Mouse (Mus musculus): Measurements from ENCODE around the gene Shmt1. TPM values are rescaled to one million over a fixed set of nuclear protein-coding genes. Genes with fewer than 3 reads are reported as not detected.

Gene Shmt1
- polyA plus RNA-seq, 1 experiment from 2014 or later = 6.4 TPM

DNA sequence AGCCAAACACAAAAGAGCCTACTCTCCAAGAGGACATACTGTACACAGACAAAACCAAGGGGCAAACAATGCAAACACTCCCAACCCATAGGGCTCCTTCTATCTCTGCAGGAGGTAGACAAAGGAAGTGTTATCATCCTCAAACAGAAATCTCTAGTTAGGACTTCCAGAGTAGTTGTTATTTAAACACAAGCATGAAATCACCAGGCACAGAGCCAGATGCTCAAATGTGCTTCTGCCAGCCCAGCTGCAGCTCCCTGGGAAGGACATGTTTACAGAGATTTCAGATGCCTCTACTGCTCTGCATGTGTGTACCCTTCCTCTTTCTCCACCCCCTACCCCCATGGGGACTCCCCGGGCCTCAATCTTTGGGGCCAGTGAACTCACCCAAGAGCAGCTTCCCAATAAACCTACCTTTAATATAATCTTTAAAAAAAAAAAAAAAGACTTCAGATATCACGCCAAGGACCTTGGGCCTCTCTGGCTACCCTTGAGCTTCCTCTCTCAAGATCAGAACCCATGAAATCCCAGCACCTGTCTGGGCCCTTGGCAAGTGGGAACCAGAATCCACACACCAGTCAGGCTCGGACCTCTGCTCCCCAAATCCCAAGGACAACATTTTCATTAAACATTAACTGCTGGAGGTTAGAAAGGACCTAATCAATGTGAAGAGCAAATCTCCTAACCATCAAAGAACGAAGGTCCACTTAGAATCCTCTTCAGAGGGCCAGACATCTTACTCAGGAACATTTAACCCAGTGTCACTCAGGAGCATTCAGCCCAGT, 3.0 kb downstream of the Shmt1 start:
- DNase-seq (ENCODE audit: low spot score) (peak; percentile 57), ATAC-seq (ENCODE audit: low FRiP score) (no peak)
- peaks cover 6% of the 10 kb centered on the region; the same call in 1 of the 2 replicates for H3K4me1 ChIP-seq (replicated peaks; ENCODE audit: control insufficient read depth, insufficient read depth, low read length)
- H3K9ac ChIP-seq = no peak overlapping the region
- no peak overlapping the region for H3K4me2 ChIP-seq (replicated peaks)
- no peaks in the 10 kb centered on the region for H3K27me3 ChIP-seq (ENCODE audit: control insufficient read depth, insufficient read depth, low read length)
- H3K36me3 ChIP-seq (replicated peaks; ENCODE audit: control insufficient read depth, insufficient read depth) = no peaks in the 10 kb centered on the region
- no peak overlapping the region for H3K4me3 ChIP-seq (replicated peaks; ENCODE audit: low read length)
- 77% methylated on average over 4 of the region's 4 CpGs for WGBS
- no peaks in the 10 kb centered on the region for H3K9me3 ChIP-seq (ENCODE audit: control insufficient read depth, low read length)
- H3K27ac ChIP-seq = no peak overlapping the region

DNA sequence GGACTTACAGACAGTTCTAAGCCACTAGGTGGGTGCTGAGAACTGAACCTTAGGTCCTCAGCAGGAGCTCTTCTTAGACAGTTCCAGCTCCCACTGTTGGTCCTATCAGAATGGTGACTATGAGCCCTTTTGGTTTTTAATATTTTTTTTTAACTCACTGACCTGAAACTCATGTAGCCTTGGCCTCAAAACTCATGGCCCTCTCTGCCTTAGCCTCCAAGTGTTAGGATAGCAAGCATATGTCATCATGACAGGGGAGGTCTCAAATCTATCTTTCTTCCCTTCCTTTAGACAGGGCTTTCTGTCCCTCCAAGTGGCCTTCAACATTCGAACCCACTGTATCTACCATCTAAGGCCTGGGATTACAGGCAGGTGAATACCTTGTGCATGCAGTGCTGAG, 10.6 kb downstream of the Shmt1 start:
- ATAC-seq (ENCODE audit: low FRiP score) (no peak), DNase-seq (ENCODE audit: low spot score) (no peak)
- 93% methylated on average over 1 of the region's 1 CpGs for WGBS
- Histone ChIP-seq H3K9me3 (ENCODE audit: control insufficient read depth, low read length) (no peaks in the 10 kb centered on the region), H3K9ac (no peak overlapping the region), H3K4me1 (replicated peaks; ENCODE audit: control insufficient read depth, insufficient read depth, low read length) (no peaks in the 10 kb centered on the region), H3K4me2 (replicated peaks) (no peak overlapping the region), H3K36me3 (replicated peaks; ENCODE audit: control insufficient read depth, insufficient read depth) (no peaks in the 10 kb centered on the region), H3K4me3 (replicated peaks; ENCODE audit: low read length) (no peak overlapping the region), H3K27ac (no peak overlapping the region), H3K27me3 (ENCODE audit: control insufficient read depth, insufficient read depth, low read length) (no peaks in the 10 kb centered on the region)

DNA sequence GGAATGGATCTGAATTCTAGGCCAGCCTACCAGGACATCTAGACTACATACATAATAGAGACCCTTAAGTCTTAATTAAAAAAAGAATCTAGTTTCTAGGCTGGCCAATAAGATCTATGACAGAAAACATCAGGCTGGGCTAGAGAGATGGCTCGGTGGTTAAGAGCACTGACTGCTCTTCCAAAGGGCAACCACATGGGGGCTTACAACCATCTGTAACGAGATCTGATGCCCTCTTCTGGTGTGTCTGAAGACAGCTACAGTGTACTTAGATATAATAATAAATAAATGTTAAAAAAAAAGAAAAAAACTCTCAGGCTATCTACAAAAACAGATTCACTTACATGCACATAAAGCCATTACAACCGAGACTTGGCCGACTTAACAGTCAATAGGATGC, 11.5 kb downstream of the Shmt1 start:
- H3K9ac ChIP-seq = no peak overlapping the region
- H3K9me3 ChIP-seq (ENCODE audit: control insufficient read depth, low read length) = no peaks in the 10 kb centered on the region
- H3K4me3 ChIP-seq (replicated peaks; ENCODE audit: low read length) = no peak overlapping the region
- ATAC-seq (ENCODE audit: low FRiP score) (no peak), DNase-seq (ENCODE audit: low spot score) (no peak)
- H3K27me3 ChIP-seq (ENCODE audit: control insufficient read depth, insufficient read depth, low read length) = no peaks in the 10 kb centered on the region
- 89% methylated on average over 4 of the region's 4 CpGs for WGBS
- no peaks in the 10 kb centered on the region for H3K36me3 ChIP-seq (replicated peaks; ENCODE audit: control insufficient read depth, insufficient read depth)
- no peak overlapping the region for H3K27ac ChIP-seq
- H3K4me2 ChIP-seq (replicated peaks) = no peak overlapping the region
- no peaks in the 10 kb centered on the region for H3K4me1 ChIP-seq (replicated peaks; ENCODE audit: control insufficient read depth, insufficient read depth, low read length)

DNA sequence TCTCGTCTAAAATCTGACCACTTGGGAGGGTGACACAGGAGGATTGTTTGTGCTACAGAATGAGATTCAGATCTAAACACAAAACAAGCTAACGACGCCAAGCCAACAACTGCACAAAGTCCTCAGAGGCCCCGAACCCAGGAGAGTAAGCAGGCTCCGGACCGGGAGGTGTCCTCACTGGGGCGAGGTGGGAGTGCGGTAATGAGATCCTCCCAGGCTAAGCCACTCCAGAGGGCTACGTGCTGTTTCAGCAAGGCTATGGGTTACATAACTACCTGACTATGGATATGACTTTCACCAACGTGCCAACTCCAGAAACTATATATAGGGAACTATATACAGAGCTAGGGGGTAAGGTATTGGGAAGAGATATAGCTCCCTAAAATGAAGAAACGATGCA, 15.2 kb downstream of the Shmt1 start:
- WGBS = 96% methylated on average over 11 of the region's 11 CpGs
- DNase-seq (ENCODE audit: low spot score) (no peak), ATAC-seq (ENCODE audit: low FRiP score) (no peak)
- H3K9ac ChIP-seq = no peak overlapping the region
- H3K4me2 ChIP-seq (replicated peaks) = no peak overlapping the region
- no peak overlapping the region for H3K27ac ChIP-seq
- H3K9me3 ChIP-seq (ENCODE audit: control insufficient read depth, low read length) = no peaks in the 10 kb centered on the region
- no peaks in the 10 kb centered on the region for H3K36me3 ChIP-seq (replicated peaks; ENCODE audit: control insufficient read depth, insufficient read depth)
- no peaks in the 10 kb centered on the region for H3K4me1 ChIP-seq (replicated peaks; ENCODE audit: control insufficient read depth, insufficient read depth, low read length)
- H3K27me3 ChIP-seq (ENCODE audit: control insufficient read depth, insufficient read depth, low read length) = no peaks in the 10 kb centered on the region
- H3K4me3 ChIP-seq (replicated peaks; ENCODE audit: low read length) = no peak overlapping the region

DNA sequence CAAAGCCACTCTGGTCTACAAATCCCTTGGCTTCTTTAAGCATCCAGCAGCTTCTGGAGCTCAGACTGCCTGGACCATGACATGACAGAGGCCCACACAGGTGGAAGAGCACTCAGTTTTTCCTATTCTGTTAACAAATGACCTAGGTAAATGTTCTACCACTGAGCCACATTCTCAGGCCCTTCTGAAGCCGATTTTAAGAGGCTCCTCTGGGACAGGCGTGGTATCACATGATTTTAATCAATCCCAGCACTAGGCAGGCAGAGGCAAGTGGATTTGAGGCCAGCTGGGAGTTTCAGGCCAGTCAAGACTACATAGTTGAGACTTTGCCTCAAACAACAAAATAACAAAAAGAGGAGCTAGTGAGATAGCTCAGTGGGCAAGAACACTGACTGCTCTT, 21.0 kb downstream of the Shmt1 start:
- no peaks in the 10 kb centered on the region for H3K27me3 ChIP-seq (ENCODE audit: control insufficient read depth, insufficient read depth, low read length)
- H3K4me3 ChIP-seq (replicated peaks; ENCODE audit: low read length) = no peak overlapping the region
- no peak for DNase-seq (ENCODE audit: low spot score)
- H3K9me3 ChIP-seq (ENCODE audit: control insufficient read depth, low read length) = no peaks in the 10 kb centered on the region
- no peak overlapping the region for H3K27ac ChIP-seq
- H3K9ac ChIP-seq = no peak overlapping the region
- no peak overlapping the region for H3K4me2 ChIP-seq (replicated peaks)
- ATAC-seq (ENCODE audit: low FRiP score) = no peak
- no peaks in the 10 kb centered on the region for H3K4me1 ChIP-seq (replicated peaks; ENCODE audit: control insufficient read depth, insufficient read depth, low read length)
- H3K36me3 ChIP-seq (replicated peaks; ENCODE audit: control insufficient read depth, insufficient read depth) = peaks cover 42% of the 10 kb centered on the region
- 93% methylated on average over 2 of the region's 2 CpGs for WGBS

DNA sequence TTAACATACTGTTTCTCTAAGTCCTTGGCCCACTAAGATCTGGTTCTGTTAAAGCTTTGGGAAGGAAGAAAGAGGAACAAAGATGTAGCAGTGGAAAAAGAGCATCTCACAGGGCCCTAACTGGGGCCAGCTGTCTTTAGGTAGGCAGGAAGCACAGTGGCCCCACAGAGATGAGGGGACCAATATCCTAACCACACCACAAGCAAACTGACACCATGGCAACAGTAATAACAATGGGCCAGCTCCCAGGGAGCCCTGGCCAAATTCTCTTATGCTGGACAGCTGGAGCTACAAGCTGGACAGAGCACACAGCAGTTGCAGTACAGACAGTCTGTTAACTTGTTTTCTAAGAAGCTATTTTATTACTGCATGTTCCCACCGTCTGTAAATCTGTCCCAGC, 23.9 kb downstream of the Shmt1 start:
- 41% methylated on average over 1 of the region's 1 CpGs for WGBS

DNA sequence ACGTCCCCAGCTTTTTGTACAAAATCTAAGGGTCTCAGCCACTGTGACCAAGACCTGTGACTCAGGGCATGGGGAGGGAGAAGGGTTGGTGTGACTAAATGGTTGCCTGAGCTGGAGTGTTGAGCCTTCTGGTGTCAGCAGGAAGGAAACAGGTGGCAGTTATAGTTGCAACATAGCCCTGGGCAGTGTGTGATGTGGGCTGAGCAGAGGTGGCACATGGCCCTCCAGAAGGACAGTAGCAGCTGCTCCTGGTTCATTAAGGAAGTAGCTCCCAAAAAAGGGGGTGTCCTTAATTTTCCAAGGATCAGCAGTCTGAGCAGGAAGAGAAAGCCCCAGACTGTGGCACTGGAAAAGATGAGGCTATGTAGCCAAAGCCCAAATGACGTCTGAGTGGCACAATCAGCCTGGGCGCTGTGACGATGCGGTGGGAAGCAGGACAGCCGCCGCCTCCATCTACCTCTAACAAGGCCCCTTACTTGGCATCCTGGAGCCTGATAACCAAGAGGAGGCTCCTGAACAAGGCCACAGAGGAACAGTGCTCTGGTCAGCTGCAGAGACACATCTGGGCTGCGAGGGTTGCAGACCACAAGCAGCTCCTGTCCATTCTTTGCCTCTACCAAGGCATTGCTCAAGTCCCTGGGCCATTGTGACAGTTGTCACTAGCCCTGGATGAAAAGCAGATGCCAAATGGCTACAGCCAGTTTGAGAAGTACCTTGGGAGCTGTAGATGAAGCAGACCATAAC, 27.2 kb downstream of the Shmt1 start:
- Histone ChIP-seq H3K4me1 (replicated peaks; ENCODE audit: control insufficient read depth, insufficient read depth, low read length) (peaks cover 35% of the 10 kb centered on the region), H3K36me3 (replicated peaks; ENCODE audit: control insufficient read depth, insufficient read depth) (peaks cover 80% of the 10 kb centered on the region), H3K4me2 (replicated peaks) (no peak overlapping the region), H3K4me3 (replicated peaks; ENCODE audit: low read length) (no peak overlapping the region), H3K9ac (no peak overlapping the region), H3K27ac (no peak overlapping the region), H3K9me3 (ENCODE audit: control insufficient read depth, low read length) (no peaks in the 10 kb centered on the region), H3K27me3 (ENCODE audit: control insufficient read depth, insufficient read depth, low read length) (no peaks in the 10 kb centered on the region)
- ATAC-seq (ENCODE audit: low FRiP score) (no peak), DNase-seq (ENCODE audit: low spot score) (no peak)
- WGBS = 96% methylated on average over 8 of the region's 8 CpGs

More for the DNA sequence above, 23.9 kb downstream of the Shmt1 start:
- H3K4me3 ChIP-seq (replicated peaks; ENCODE audit: low read length) = no peak overlapping the region
- DNase-seq (ENCODE audit: low spot score) = no peak
- no peaks in the 10 kb centered on the region for H3K9me3 ChIP-seq (ENCODE audit: control insufficient read depth, low read length)
- no peak overlapping the region for H3K9ac ChIP-seq
- H3K36me3 ChIP-seq (replicated peaks; ENCODE audit: control insufficient read depth, insufficient read depth) = peaks cover 64% of the 10 kb centered on the region
- H3K27ac ChIP-seq = no peak overlapping the region
- H3K4me1 ChIP-seq (replicated peaks; ENCODE audit: control insufficient read depth, insufficient read depth, low read length) = peaks cover 3% of the 10 kb centered on the region; the same call in 1 of the 2 replicates
- no peak for ATAC-seq (ENCODE audit: low FRiP score)
- H3K4me2 ChIP-seq (replicated peaks) = no peak overlapping the region
- H3K27me3 ChIP-seq (ENCODE audit: control insufficient read depth, insufficient read depth, low read length) = no peaks in the 10 kb centered on the region

DNA sequence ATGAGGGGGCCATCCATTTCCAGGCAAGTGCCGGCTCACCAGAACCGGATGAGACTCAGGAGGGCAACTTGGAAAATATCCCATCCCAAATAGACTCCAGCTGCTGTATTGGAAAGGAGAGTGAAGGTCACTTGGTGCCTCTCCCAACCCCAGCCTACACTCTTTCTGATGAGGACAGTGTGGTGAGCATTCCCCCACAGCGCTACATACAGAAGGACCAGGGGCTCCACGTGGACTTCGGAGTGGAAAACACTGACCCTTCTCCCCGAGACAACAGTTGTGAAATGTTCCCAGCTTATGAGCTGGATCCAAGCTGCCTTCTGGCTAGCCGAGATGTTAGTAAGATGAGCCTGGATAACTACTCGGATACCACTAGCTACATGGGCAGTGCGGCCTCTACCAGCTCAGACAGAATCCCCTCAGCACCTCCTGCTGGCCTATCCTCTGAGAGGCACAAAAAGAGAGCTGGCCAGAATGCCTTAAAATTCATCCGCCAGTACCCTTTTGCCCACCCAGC, 31.8 kb downstream of the Shmt1 start:
- Histone ChIP-seq H3K4me2 (replicated peaks) (peak overlapping the region; percentile 93), H3K27me3 (ENCODE audit: control insufficient read depth, insufficient read depth, low read length) (no peaks in the 10 kb centered on the region), H3K4me1 (replicated peaks; ENCODE audit: control insufficient read depth, insufficient read depth, low read length) (peaks cover 70% of the 10 kb centered on the region), H3K27ac (no peak overlapping the region), H3K36me3 (replicated peaks; ENCODE audit: control insufficient read depth, insufficient read depth) (peaks cover 47% of the 10 kb centered on the region), H3K9me3 (ENCODE audit: control insufficient read depth, low read length) (no peaks in the 10 kb centered on the region), H3K4me3 (replicated peaks; ENCODE audit: low read length) (peak overlapping the region; percentile 14; the same call in 1 of the 2 replicates), H3K9ac (peak overlapping the region; percentile 40; the same call in 1 of the 2 replicates)
- 89% methylated on average over 10 of the region's 10 CpGs for WGBS
- DNase-seq (ENCODE audit: low spot score) (no peak), ATAC-seq (ENCODE audit: low FRiP score) (no peak)

DNA sequence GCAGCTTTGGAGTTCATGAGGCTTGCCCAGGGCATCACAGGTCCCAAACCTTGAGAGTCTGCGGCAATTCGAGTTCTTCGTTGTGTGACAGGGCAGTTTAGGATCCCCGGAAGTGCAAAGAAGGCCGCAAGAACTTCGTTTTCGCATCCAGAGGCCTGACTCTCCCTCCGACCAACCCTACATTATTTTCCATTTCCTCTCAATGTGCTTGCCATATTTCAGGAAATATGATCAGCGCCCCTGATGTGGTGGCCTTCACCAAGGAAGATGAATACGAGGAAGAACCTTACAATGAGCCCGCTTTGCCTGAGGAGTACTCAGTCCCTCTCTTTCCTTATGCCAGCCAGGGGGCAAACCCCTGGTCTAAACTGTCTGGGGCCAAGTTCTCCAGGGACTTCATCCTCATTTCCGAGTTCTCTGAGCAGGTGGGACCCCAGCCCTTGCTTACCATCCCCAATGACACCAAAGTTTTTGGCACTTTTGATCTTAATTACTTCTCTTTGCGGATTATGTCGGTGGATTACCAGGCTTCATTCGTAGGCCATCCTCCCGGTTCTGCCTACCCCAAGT, 33.6 kb downstream of the Shmt1 start:
- Histone ChIP-seq H3K9ac (peak overlapping the region; percentile 81), H3K27me3 (ENCODE audit: control insufficient read depth, insufficient read depth, low read length) (no peaks in the 10 kb centered on the region), H3K27ac (0 out of 2 replicates have a peak overlapping the region, but pooled peaks have one; percentile 71), H3K9me3 (ENCODE audit: control insufficient read depth, low read length) (no peaks in the 10 kb centered on the region), H3K36me3 (replicated peaks; ENCODE audit: control insufficient read depth, insufficient read depth) (peaks cover 33% of the 10 kb centered on the region), H3K4me2 (replicated peaks) (peak overlapping the region; percentile 93), H3K4me1 (replicated peaks; ENCODE audit: control insufficient read depth, insufficient read depth, low read length) (peaks cover 70% of the 10 kb centered on the region), H3K4me3 (replicated peaks; ENCODE audit: low read length) (peak overlapping the region; percentile 80)
- ATAC-seq (ENCODE audit: low FRiP score) (no peak), DNase-seq (ENCODE audit: low spot score) (no peak)
- 29% methylated on average over 16 of the region's 16 CpGs for WGBS

Measured in hindbrain, embryonic 14.5 days (tissue).